Mouse (Mus musculus): ENCODE measurements around the gene Ophn1.
A peak's percentile ranks its signal among the peaks of the same experiment; 100 is the strongest.

- TF ChIP-seq CTCF (IDR thresholded peaks at IDR 0.05; ENCODE audit: low read depth) (peak; percentile 67), EP300 (optimal IDR thresholded peaks at IDR 0.05) (no peak)
Measured at GRCm38 (mm10) chrX:98682603-98683002, 208.2 kb downstream of the Ophn1 start.
